Mouse (Mus musculus) heart, embryonic 12.5 days (tissue): ENCODE results near the gene Lsp1. TPM values are rescaled to one million over a fixed set of nuclear protein-coding genes. Genes with fewer than 3 reads are reported as not detected.

Experiments used
- ATAC-seq: fragments of 200-750 bp; cut with Nextera tagmentation; 2 replicates; pipeline ENCODE4 v1.8.0; 2017; ENCODE audit warnings: moderate TSS enrichment, moderate library complexity; ENCODE audit not compliant: insufficient number of reproducible peaks, low FRiP score
- H3K27ac ChIP-seq: fragments of 300-500 bp; sonication (generic); 2 replicates; pipeline ENCODE4 v1.5.1; 2016; ENCODE audit warnings: mild to moderate bottlenecking, moderate library complexity; ENCODE audit not compliant: poor library complexity, severe bottlenecking
- H3K27me3 ChIP-seq: fragments of 300-500 bp; sonication (generic); replicated peaks from 2 replicates; pipeline ENCODE4 v1.6.1; 2016; ENCODE audit warnings: mild to moderate bottlenecking, moderate library complexity
- H3K36me3 ChIP-seq: fragments of 300-500 bp; sonication (generic); 2 replicates; pipeline ENCODE4 v1.6.1; 2016; ENCODE audit warnings: mild to moderate bottlenecking, moderate library complexity
- H3K4me1 ChIP-seq: fragments of 300-500 bp; sonication (generic); replicated peaks from 2 replicates; pipeline ENCODE4 v1.6.1; 2016; ENCODE audit warnings: mild to moderate bottlenecking
- H3K4me2 ChIP-seq: fragments of 300-500 bp; sonication (generic); 2 replicates; pipeline ENCODE4 v1.6.1; 2016; ENCODE audit warnings: mild to moderate bottlenecking, moderate library complexity
- H3K4me3 ChIP-seq: fragments of 300-500 bp; sonication (generic); 2 replicates; pipeline ENCODE4 v1.5.1; 2016; ENCODE audit warnings: mild to moderate bottlenecking
- H3K9ac ChIP-seq: fragments of 300-500 bp; sonication (generic); 2 replicates; pipeline ENCODE4 v1.6.1; 2016; ENCODE audit warnings: mild to moderate bottlenecking, moderate library complexity
- H3K9me3 ChIP-seq: fragments of 300-500 bp; sonication (generic); replicated peaks from 2 replicates; pipeline ENCODE4 v1.6.1; 2016; ENCODE audit warnings: mild to moderate bottlenecking, moderate library complexity
- WGBS: fragments of 180-500 bp; shearing (Covaris S2); methylation state at CpG from one replicate; pipeline ENCODE4 v1.1.7; 2016; 5-methylcytosine and 5-hydroxymethylcytosine counted together
- polyA plus RNA-seq: library from polyadenylated mRNA; unstranded; fragments of >200 nt; fragmentation: Nextera tagmentation; extraction: Ambion mirVana; gene quantifications from 2 replicates; pipeline ENCODE4 v1.2.1, GENCODE M21; 2016

The Lsp1 gene
- polyA plus RNA-seq, 1 experiment from 2014 or later, result 38.4 TPM

GRCm38 (mm10) chr7:142523200-142523990 is 62.8 kb downstream of the Lsp1 start:
- no peaks in the 10 kb centered on the region for H3K36me3 ChIP-seq
- WGBS, result 22% methylated on average over 17 of the region's 17 CpGs
- no peaks in the 10 kb centered on the region for H3K9me3 ChIP-seq
- H3K4me2 ChIP-seq, result peak overlapping the region; percentile 37
- no peak for ATAC-seq
- H3K27me3 ChIP-seq, result no peaks in the 10 kb centered on the region
- no peak overlapping the region for H3K4me3 ChIP-seq
- H3K27ac ChIP-seq, result peak overlapping the region; percentile 90
- H3K9ac ChIP-seq, result peak overlapping the region; percentile 53; the same call in 1 of the 2 replicates
- peaks cover 55% of the 10 kb centered on the region for H3K4me1 ChIP-seq

DNA sequence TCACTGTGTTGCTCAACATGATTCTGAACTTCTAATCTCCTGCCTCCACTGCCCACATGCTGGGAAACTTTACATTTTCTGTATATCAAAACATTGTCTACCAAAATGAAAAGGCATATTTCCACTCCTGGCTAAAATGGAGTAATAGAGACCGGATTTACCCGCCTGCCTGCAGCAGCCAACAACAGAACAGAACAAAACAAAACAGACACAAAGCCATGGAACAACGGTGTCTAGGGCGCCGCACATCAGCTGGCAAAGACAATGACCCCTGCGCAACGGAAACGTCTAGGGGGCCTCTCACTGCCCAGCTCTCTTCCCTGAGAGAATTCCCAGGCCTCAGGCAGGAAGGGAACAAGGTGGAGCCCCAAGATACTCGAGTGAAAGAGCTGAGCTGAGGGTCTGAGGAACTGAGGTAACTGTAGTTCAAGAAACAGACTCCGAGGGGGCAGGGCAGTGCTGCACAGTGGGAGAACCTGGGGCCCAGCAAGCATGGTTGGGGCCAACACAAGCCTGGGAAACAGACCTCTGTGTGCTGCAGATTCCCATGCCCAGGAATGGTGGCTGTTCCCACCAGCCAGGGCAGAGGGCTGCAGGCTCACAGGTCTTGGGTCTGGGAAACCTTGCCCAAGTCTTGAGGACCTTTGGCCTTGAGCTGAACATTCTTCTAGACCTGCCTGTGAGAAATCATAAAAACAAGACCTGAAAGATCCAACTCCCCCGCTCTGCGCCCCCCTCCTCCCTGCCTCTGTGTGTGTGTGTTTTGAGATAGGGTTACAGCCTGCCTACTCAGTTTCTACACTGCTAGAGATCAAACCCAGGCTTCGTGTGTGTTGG is 65.0 kb downstream of the Lsp1 start:
- peak overlapping the region; percentile 4; the same call in 1 of the 2 replicates for H3K9ac ChIP-seq
- no peak overlapping the region for H3K4me2 ChIP-seq
- H3K4me1 ChIP-seq, result peaks cover 57% of the 10 kb centered on the region
- 29% methylated on average over 13 of the region's 13 CpGs for WGBS
- H3K27me3 ChIP-seq, result no peaks in the 10 kb centered on the region
- peak overlapping the region; percentile 74 for H3K27ac ChIP-seq
- no peak overlapping the region for H3K4me3 ChIP-seq
- no peaks in the 10 kb centered on the region for H3K36me3 ChIP-seq
- peak; percentile 73 for ATAC-seq
- no peaks in the 10 kb centered on the region for H3K9me3 ChIP-seq

DNA sequence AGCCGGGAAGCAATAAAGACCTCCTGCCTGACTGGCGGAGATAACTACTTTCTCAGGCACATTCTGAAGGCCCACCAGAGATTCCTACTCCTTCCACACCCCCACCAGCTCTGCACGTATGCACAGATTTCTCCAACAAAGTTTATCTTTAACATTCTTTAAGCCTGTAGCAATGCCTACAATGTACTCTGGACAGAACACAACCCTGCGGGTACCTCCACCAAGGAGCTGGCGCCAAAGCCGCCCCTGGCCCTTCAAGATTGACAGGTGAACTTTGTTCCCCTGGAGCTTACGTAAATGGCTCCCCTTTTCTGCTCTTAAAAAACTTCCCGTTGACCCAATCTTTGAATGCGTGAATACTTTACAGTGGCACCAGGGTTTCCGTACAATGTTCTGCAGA is 68.7 kb downstream of the Lsp1 start:
- ATAC-seq, result 0 out of 2 replicates have a peak, but pooled peaks have one; percentile 26
- WGBS, result 31% methylated on average over 10 of the region's 10 CpGs
- peaks cover 72% of the 10 kb centered on the region for H3K4me1 ChIP-seq
- H3K27ac ChIP-seq, result peak overlapping the region; percentile 55
- H3K4me3 ChIP-seq, result no peak overlapping the region
- H3K4me2 ChIP-seq, result no peak overlapping the region
- H3K9ac ChIP-seq, result no peak overlapping the region
- H3K36me3 ChIP-seq, result no peaks in the 10 kb centered on the region
- H3K27me3 ChIP-seq, result no peaks in the 10 kb centered on the region
- H3K9me3 ChIP-seq, result no peaks in the 10 kb centered on the region

DNA sequence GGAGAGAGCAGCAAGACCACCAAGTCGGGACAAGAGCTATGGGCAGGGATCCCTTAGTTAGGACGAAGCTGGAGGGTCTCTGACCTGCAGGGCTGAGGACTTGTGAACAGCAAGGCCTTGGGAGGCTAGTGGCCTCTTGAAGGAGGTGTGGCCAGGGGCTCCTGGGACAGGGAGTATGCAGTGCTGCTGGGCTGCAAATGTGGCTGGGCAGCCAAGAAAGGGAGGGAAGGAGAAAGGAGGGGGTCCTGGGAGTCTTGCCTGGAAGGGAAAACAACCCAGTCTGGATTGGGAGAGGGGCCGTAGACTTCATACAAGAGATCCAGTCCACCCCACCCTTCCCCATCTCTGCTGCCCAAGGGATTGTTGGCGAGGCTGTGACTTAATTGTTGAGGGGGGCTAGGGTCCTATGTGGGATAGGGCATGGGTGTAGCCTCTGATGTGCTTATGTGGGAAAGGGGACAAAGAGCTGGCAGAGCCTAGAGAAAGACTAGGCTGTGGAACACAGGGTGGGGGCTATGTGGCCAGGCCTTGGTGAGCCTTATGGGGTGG is 71.4 kb downstream of the Lsp1 start:
- Histone ChIP-seq H3K27me3 (no peaks in the 10 kb centered on the region), H3K4me2 (peak overlapping the region; percentile 70; the same call in 1 of the 2 replicates), H3K9me3 (no peaks in the 10 kb centered on the region), H3K4me1 (peaks cover 63% of the 10 kb centered on the region), H3K4me3 (no peak overlapping the region), H3K27ac (peak overlapping the region; percentile 92), H3K36me3 (peaks cover 5% of the 10 kb centered on the region), H3K9ac (peak overlapping the region; percentile 76; the same call in 1 of the 2 replicates)
- 73% methylated on average over 4 of the region's 4 CpGs for WGBS
- ATAC-seq, result no peak

GRCm38 (mm10) chr7:142532671-142533058 is 72.1 kb downstream of the Lsp1 start, which contains the start of gene Mrpl23:
TSS of gene Mrpl23 (plus strand) at chr7:142532686.
- 7% methylated on average over 17 of the region's 17 CpGs for WGBS
- Histone ChIP-seq H3K36me3 (peaks cover 5% of the 10 kb centered on the region), H3K27ac (peak within 1 kb of the TSS; percentile 92), H3K4me1 (peaks cover 66% of the 10 kb centered on the region), H3K4me3 (peak within 1 kb of the TSS; percentile 57), H3K27me3 (no peaks in the 10 kb centered on the region), H3K9ac (peak within 1 kb of the TSS; percentile 76), H3K9me3 (no peaks in the 10 kb centered on the region), H3K4me2 (peak within 1 kb of the TSS; percentile 70)
- peak; percentile 69 for ATAC-seq

GRCm38 (mm10) chr7:142533059-142533855 is 72.6 kb downstream of the Lsp1 start:
- no peaks in the 10 kb centered on the region for H3K27me3 ChIP-seq
- ATAC-seq, result peak; percentile 83
- no peaks in the 10 kb centered on the region for H3K9me3 ChIP-seq
- peak overlapping the region; percentile 76 for H3K9ac ChIP-seq
- peaks cover 5% of the 10 kb centered on the region for H3K36me3 ChIP-seq
- H3K4me1 ChIP-seq, result peaks cover 67% of the 10 kb centered on the region
- WGBS, result 2% methylated on average over 44 of the region's 44 CpGs
- H3K4me3 ChIP-seq, result peak overlapping the region; percentile 57
- H3K4me2 ChIP-seq, result peak overlapping the region; percentile 70
- peak overlapping the region; percentile 92 for H3K27ac ChIP-seq

- 72% methylated on average over 4 of the region's 4 CpGs for WGBS
- Histone ChIP-seq H3K36me3 (peaks cover 5% of the 10 kb centered on the region), H3K27ac (peak overlapping the region; percentile 92), H3K27me3 (no peaks in the 10 kb centered on the region), H3K9ac (no peak overlapping the region), H3K4me1 (peaks cover 71% of the 10 kb centered on the region), H3K9me3 (no peaks in the 10 kb centered on the region), H3K4me2 (no peak overlapping the region), H3K4me3 (no peak overlapping the region)
- no peak for ATAC-seq
Observed at GRCm38 (mm10) chr7:142535116-142535515, 74.5 kb downstream of the Lsp1 start.

DNA sequence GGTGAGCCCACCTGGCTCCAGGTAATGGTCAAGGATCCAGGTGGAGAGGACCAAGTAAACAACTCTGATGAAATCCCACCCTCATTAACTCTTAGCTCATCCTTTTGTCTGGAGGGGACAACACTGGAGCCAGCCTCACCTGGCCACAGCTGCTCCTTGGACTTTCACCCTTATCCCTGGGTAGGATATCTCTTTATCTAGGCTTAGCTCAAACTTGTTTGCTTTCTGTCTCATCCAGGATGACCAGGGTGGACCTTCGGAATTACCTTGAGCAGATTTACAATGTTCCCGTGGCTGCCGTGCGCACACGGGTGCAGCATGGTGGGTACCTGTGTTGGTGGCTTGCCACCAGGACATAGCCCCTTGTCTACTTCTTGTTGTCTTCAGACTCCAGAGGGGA is 75.2 kb downstream of the Lsp1 start:
- 92% methylated on average over 5 of the region's 5 CpGs for WGBS
- ATAC-seq, result no peak
- H3K9ac ChIP-seq, result no peak overlapping the region

GRCm38 (mm10) chr7:142537181-142537580 is 76.6 kb downstream of the Lsp1 start:
- no peak overlapping the region for H3K4me3 ChIP-seq
- peak overlapping the region; percentile 75 for H3K27ac ChIP-seq
- no peaks in the 10 kb centered on the region for H3K27me3 ChIP-seq
- WGBS, result 41% methylated on average over 5 of the region's 5 CpGs
- no peak overlapping the region for H3K4me2 ChIP-seq
- peak overlapping the region; percentile 6; the same call in 1 of the 2 replicates for H3K9ac ChIP-seq
- H3K9me3 ChIP-seq, result no peaks in the 10 kb centered on the region
- peaks cover 8% of the 10 kb centered on the region for H3K36me3 ChIP-seq
- ATAC-seq, result no peak
- H3K4me1 ChIP-seq, result peaks cover 83% of the 10 kb centered on the region

More for the DNA sequence above, 75.2 kb downstream of the Lsp1 start:
- Histone ChIP-seq H3K27ac (peak overlapping the region; percentile 92), H3K9me3 (no peaks in the 10 kb centered on the region), H3K36me3 (peaks cover 5% of the 10 kb centered on the region), H3K4me3 (no peak overlapping the region), H3K4me1 (peaks cover 77% of the 10 kb centered on the region), H3K4me2 (no peak overlapping the region), H3K27me3 (no peaks in the 10 kb centered on the region)

DNA sequence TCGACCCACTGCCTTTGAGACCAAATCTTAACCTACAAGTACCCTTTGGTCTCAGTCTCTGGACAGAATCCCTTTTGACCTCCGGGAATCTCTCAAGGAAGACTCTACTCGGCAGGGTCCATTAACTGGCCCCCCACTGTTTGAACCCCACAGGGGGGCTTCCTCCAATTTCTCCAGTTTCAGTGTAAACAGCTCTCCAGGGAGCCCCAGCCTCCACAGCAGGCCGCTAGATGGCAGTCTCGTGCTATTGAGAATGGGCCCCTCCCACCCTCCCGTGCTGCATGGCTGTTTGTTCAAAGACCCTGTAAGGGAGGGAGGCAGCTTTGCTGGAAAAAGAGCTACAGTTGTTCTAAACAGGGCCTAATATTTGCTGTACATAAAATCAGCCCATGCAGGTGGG is 77.3 kb downstream of the Lsp1 start:
- H3K9me3 ChIP-seq, result no peaks in the 10 kb centered on the region
- 10% methylated on average over 6 of the region's 6 CpGs for WGBS
- H3K9ac ChIP-seq, result peak overlapping the region; percentile 29; the same call in 1 of the 2 replicates
- peak; percentile 51 for ATAC-seq
- no peaks in the 10 kb centered on the region for H3K27me3 ChIP-seq
- H3K4me1 ChIP-seq, result peaks cover 83% of the 10 kb centered on the region
- H3K4me2 ChIP-seq, result no peak overlapping the region
- H3K36me3 ChIP-seq, result peaks cover 8% of the 10 kb centered on the region
- H3K4me3 ChIP-seq, result no peak overlapping the region
- H3K27ac ChIP-seq, result peak overlapping the region; percentile 75
